Mouse (Mus musculus) G1E-ER4 (cell line): Measurements from ENCODE around the gene Nkx2-3. TPM values are rescaled to one million over a fixed set of nuclear protein-coding genes. Genes with fewer than 3 reads are reported as not detected.

Experiments
- GATA1 ChIP-seq: IDR thresholded peaks from one replicate; pipeline ENCODE4 v1.8.0; 2012; ENCODE audit warnings: low read length, inconsistent platforms
- polyA plus RNA-seq: library from polyadenylated mRNA; stranded (reverse); fragments of >175 nt; gene quantifications from 2 replicates; pipeline ENCODE4 v1.2.3, GENCODE M21; 2012

The Nkx2-3 gene
- polyA plus RNA-seq, 1 experiment: not detected

DNA sequence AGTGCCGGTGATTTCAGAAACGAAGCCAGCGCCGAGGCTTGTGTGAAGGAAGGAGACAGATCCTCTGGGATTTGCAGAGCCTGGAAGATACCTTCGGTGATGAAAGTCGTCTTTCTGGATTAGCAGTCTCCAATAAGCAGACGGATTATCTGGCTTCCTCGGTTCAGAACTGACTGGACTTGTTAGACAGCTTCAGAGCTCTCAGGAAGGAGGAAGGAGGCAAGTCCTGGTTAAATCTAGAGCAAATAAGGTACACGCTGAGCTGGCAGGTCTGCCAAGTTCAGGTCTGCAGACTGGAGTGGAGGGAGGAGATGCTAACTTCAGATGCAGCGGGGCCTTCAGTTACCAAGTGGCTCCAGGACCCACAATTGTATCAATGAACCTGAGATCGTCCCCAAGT is 29.7 kb downstream of the Nkx2-3 start:
- no peak for TF ChIP-seq GATA1

DNA sequence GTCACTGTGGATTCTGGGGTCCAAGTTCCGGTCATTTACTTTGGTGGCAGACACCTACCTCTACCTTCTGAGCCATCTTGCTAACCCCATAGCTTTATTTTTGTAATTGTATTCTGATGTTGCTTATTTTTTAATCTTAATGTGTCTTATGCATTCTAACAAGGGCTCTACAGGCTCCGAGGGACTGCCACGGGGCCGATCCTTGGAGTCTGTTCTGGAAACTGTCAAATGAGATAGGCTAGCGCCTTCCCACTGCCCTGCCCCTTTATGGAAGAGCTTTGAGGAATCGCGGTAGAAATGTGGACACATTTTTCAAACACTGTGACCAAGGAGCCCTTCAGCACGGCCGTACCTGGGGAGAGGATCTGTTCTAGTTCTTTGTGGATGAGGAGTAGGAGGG is 30.7 kb downstream of the Nkx2-3 start:
- TF ChIP-seq GATA1: no peak

DNA sequence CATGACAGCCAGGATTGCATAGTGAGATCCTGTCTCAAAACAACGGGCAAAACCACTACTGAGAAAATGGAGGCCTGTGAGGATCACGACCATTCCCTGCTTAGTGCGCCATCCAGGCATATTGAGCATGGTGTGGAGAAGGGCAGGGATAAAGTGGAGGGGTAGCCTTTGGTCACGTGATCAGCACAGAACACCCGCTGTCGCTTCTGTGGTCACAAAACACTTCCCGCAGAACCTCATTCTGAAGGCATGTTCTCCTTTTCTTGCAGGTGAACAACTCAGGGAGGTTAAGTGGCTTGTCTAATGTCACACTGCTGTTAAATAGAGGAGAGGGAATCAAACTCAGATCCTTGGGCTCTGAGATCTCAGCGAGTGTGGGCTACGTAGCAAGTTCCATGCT is 33.4 kb downstream of the Nkx2-3 start:
- TF ChIP-seq GATA1: no peak

DNA sequence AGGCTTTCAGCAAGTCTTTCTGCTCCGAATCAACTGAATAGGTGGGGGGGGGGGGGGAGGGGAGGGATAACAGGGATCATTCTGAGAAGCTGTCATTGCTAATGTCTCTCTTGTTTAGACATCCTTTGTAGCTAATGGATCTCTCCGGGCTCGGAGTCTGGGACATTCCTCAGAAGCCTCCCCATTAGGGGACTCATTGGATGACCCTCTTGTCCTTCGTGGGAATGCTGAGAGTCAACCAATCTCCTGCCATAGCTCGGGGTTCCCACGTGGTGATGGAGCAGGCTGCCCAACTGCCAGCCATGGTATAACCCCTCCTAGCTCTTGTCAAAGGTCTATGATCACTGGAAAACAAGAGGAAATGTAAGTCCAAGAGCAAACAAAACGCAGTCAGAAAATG is 34.7 kb downstream of the Nkx2-3 start:
- TF ChIP-seq GATA1: no peak

DNA sequence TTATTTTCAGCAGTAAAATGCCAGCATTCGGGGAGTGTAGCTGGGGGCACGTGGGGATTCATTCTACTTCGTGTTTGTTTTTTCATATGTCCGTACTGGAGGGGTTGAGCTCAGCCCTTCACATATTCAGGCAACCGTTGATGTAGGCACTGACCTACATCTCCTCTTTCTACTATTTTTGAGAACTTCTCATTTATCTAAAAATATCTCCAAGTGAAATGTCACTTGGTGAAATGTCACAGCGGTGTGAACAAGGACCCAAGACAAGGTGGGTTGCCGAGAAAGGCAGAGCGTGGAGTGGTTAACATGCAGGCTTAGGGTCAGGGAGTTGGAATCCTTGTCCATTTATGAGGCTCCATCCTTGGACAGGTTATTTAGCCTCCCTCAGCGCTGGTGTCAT is 35.1 kb downstream of the Nkx2-3 start:
- TF ChIP-seq GATA1: no peak

DNA sequence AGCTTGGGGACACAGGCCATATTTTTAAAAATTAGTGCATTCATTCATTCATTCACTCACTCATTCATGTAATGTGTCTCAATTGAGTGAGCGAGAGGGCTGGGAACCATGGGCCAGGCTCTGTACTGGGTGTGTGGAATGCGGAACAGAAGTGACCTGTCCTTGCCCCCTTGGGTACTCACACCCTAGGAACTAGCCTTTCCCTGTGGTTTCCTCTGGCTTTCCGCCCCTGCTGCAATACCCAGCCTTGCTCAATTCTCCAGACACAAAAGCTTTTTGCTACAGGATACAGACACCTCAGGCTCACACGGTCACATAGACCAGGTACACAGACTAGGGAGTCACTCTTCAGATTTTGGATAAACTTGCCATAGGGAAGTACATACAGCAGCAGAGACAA is 36.2 kb downstream of the Nkx2-3 start:
- no peak for TF ChIP-seq GATA1

DNA sequence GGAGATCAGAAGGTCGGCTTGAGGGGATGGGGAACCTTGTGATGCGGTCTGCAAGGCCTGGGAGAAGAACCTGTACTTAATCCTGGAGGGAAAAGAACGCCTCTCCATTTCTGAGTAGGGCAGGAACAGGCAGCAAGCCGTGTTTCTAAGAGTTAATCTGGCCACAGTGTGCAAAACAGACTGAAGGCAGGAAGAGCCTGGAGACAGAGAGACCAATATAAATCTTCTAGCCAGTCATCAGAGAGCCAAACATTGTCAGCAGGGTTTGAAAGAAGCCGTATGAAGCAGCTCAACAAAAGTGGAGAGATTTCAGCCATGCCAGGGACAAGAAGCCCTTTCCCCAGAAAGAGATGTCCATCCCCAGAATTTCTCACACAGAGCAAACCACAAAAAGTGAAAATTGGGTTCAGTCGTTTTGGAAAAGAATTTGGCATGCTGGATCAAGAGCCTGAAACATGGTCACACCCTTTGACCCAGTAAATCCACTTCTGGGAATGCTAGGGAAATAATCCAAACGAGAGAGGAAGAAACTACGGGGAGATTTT is 39.2 kb downstream of the Nkx2-3 start:
- no peak for TF ChIP-seq GATA1

DNA sequence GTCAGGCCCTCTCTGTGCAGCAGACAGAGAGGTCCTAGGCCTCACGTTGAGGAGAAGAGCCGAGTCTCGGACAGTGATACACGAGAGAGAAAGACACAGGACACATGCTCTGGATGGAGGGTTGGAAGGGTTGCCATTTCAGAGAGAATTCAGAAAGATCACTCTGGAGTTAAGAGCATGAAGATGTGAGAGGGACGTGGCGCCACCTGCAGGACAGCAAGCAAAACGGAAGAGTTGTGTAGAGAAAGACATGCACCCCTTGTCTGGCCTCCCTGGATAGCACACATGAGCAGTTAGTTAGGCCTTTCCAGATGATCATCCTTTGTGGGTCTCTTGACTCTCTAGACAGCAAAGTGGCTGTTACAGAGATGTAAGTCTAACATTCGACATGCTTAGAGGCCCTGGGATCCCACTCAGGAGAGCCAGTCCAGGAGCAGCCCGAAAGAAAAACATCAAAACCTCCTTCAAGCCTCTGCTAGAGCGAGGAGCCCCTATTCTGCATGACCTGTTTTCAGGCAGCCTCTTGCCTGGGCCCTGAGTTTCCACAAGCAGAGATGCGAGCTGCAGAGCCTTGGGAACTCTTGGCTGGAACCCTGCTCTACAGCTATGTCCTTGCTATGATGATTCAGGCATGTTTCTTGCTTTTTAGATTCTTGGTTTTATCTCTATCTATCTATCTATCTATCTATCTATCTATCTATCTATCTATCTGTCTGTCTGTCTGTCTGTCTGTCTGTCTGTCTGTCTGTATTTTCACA is 43.8 kb downstream of the Nkx2-3 start:
- no peak for TF ChIP-seq GATA1

DNA sequence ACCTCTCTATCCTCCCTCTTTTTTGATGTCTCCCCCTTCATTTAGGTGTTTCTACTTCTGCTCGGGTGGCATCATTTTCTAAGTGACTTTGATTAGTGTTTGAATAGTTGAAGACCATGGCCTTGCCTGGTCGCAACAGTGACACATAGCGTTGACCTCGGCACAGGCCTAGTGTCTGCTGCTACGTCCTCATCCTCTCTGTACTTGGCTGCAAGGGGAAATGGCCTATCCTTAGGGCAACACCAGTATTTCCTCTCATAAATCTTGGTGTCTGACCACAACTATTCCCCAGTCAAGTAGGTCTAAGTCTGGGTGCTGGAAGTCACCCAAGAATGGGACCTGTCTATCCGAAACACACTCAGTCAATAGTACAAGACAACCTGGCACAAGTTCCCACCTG is 47.5 kb downstream of the Nkx2-3 start:
- TF ChIP-seq GATA1: no peak

DNA sequence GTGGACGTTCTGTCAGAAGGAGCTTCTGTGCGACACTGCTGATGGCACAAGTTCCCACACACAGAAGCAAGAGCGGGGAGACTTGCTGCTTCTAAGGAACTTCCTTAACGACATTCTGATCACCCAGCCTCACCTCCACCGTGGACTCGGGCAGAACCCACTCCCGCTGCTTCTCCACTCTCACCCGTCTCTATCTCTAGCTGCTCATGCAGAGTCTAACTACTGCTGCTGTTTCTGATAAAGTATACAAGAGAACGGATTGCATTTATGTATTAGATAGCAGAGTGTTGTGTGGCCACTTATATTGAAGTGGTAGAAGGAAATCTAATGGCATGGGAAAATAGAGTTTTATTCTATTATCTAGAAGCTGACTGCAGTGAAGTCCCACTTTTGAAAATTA is 48.6 kb downstream of the Nkx2-3 start:
- no peak for TF ChIP-seq GATA1

DNA sequence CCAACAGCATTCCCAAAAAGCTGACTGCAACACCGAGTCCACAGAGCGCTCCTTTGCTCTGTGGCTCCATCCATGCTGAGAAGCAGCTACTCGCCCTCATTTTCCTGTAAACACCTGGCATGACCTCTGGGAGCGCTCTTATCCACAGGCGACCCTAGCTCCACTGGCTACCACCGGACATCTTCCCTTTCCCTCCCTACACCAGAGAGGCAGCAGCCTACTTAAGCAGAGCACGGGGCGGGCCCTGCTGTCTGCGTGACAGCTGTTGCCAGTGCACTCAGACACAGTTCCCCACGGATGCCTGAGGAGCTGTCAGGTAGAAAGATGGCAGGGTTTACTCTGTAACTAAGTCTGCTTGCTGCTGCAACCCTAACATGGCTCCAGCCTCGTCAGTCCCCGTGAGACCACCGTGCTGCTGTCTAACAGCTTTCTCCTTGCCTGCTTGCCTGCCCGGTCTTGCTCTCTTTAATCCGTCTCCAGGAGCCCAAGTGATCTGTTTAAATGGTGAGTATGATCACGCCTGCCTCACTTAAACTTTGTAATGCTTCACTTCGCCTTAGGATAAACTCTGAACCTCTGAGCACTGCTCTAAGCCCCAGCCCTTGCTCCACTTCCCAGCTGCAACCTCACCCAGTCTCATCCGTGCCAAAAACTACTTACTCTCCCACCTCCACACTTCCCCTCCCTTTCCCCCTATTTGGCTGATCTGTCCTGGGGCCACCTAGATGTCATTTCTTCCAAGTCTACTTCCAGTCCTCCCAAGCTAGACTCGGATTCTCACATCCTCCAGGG is 50.2 kb downstream of the Nkx2-3 start:
- TF ChIP-seq GATA1: no peak

DNA sequence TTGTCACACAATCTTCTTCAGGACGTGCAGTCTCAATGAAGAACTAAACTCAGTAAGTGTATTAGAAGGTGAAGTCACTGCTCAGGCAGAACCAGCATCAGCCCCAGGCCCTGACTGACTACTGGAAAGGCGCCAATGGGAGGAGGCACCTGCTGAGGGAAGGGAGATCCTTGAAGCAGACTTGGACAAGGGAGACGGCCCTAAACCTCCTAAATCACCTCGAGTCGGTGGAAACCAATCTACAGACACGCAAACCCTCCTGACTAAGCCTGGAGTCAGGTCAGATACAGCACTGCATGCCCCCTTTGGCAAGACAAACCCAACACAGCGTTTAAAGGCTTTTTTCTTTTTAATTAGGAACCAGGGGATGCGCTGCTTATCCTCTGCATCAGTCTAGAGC is 51.3 kb downstream of the Nkx2-3 start:
- no peak for TF ChIP-seq GATA1

Other genes with a start within 250 kb of the Nkx2-3 start
- gene Hpse2, start 224.0 kb upstream of the Nkx2-3 start, polyA plus RNA-seq: not detected in 2 replicates
- 7.2 and 8.3 TPM in 2 replicates for gene Cnnm1, start 171.9 kb upstream of the Nkx2-3 start, polyA plus RNA-seq
- 7.6 and 9.5 TPM in 2 replicates for gene Got1, start 87.7 kb upstream of the Nkx2-3 start, polyA plus RNA-seq
- gene Slc25a28, start 62.6 kb downstream of the Nkx2-3 start, polyA plus RNA-seq: 41.9 and 43.3 TPM in 2 replicates
- gene Entpd7, start 77.3 kb downstream of the Nkx2-3 start, polyA plus RNA-seq: 1.4 TPM in 2 replicates
- gene Cutc, start 140.7 kb downstream of the Nkx2-3 start, polyA plus RNA-seq: 2.8 and 4.5 TPM in 2 replicates
- gene Cox15, start 140.7 kb downstream of the Nkx2-3 start, polyA plus RNA-seq: 5.7 and 6.1 TPM in 2 replicates
- not detected in 2 replicates for gene Abcc2, start 169.9 kb downstream of the Nkx2-3 start, polyA plus RNA-seq